In genomic region chr9:108574921-108575320, GRCm38 (mm10) we compare ENCODE assay signal across 15 mouse cellular contexts. TPM values are rescaled to one million over a fixed set of nuclear protein-coding genes. Genes with fewer than 3 reads are reported as not detected.
DNase-seq lines count a peak whose midpoint lies in the region; ATAC-seq lines count a peak whose summit lies in the region.
"Had no signal": no experiment of that assay in that cellular context is flagged by ENCODE, and none has a peak within 500 bp of the region (broad histone marks: within the 10 kb centered on the region; RNA-seq: fewer than 3 reads in every experiment).

No protein-coding gene starts in this region.

- H3K36me3 ChIP-seq in forebrain, embryonic 12.5 days (replicated peaks), result peaks cover 66% of the 10 kb centered on the region
- H3K36me3 ChIP-seq in forebrain, embryonic 11.5 days (ENCODE audit: control insufficient read depth, insufficient read depth, low read length), result peaks cover 19% of the 10 kb centered on the region; the same call in 1 of the 2 replicates
- peaks cover 41% of the 10 kb centered on the region for H3K36me3 ChIP-seq in hindbrain, embryonic 15.5 days
- peaks cover 61% of the 10 kb centered on the region for H3K36me3 ChIP-seq in neural tube, embryonic 13.5 days

- DNase-seq in forebrain, embryonic 11.5 days (ENCODE audit: low spot score), result no peak
- peak; percentile 8 for DNase-seq in layer of hippocampus, adult 11-12 months (ENCODE audit: low spot score)
- no peak for DNase-seq in layer of hippocampus, adult 9-11 months
- no peak for DNase-seq in spleen, postnatal 14 days (ENCODE audit: low spot score in 2 of 2)
- DNase-seq in cerebellum, adult 11-12 months, result no peak
- DNase-seq: cerebellum, adult 8-10 months; embryo, embryonic 11 days; gastrocnemius, adult 2 months; lung, postnatal 36 days; right cerebral cortex, postnatal 25 days had no signal

- H3K27me3 ChIP-seq in forebrain, embryonic 12.5 days, result no peaks in the 10 kb centered on the region
- H3K27me3 ChIP-seq in forebrain, embryonic 11.5 days (ENCODE audit: control insufficient read depth, insufficient read depth, low read length), result no peaks in the 10 kb centered on the region
- H3K27me3 ChIP-seq in hindbrain, embryonic 15.5 days, result no peaks in the 10 kb centered on the region
- H3K27me3 ChIP-seq in neural tube, embryonic 13.5 days, result no peaks in the 10 kb centered on the region
- H3K27me3 ChIP-seq: heart, embryonic 15.5 days had no signal

- peak overlapping the region; percentile 15; the same call in 1 of the 2 replicates for H3K4me2 ChIP-seq in forebrain, embryonic 12.5 days
- no peak overlapping the region for H3K4me2 ChIP-seq in forebrain, embryonic 11.5 days (ENCODE audit: low read depth, low read length, severe bottlenecking)
- H3K4me2 ChIP-seq in hindbrain, embryonic 15.5 days, result peak overlapping the region; percentile 18; the same call in 1 of the 2 replicates
- H3K4me2 ChIP-seq in neural tube, embryonic 13.5 days, result peak overlapping the region; percentile 95
- H3K4me2 ChIP-seq: heart, embryonic 15.5 days had no signal

- WGBS in forebrain, embryonic 12.5 days, result 86% methylated on average over 12 of the region's 12 CpGs
- WGBS in forebrain, embryonic 11.5 days, result 92% methylated on average over 12 of the region's 12 CpGs
- WGBS in hindbrain, embryonic 15.5 days, result 79% methylated on average over 12 of the region's 12 CpGs
- 81% methylated on average over 12 of the region's 12 CpGs for WGBS in neural tube, embryonic 13.5 days

- no peak for ATAC-seq in forebrain, embryonic 12.5 days (ENCODE audit: low FRiP score)
- ATAC-seq in forebrain, embryonic 11.5 days (replicated peaks; ENCODE audit: low FRiP score), result no peak
- no peak for ATAC-seq in hindbrain, embryonic 15.5 days (ENCODE audit: low FRiP score, low read depth)
- no peak for ATAC-seq in neural tube, embryonic 13.5 days (ENCODE audit: low read depth)

- H3K9me3 ChIP-seq in forebrain, embryonic 12.5 days, result no peaks in the 10 kb centered on the region
- H3K9me3 ChIP-seq in forebrain, embryonic 11.5 days (ENCODE audit: control insufficient read depth, low read length), result no peaks in the 10 kb centered on the region
- no peaks in the 10 kb centered on the region for H3K9me3 ChIP-seq in hindbrain, embryonic 15.5 days
- no peaks in the 10 kb centered on the region for H3K9me3 ChIP-seq in neural tube, embryonic 13.5 days
- H3K9me3 ChIP-seq: heart, embryonic 15.5 days had no signal

- H3K9ac ChIP-seq in forebrain, embryonic 12.5 days, result no peak overlapping the region
- no peak overlapping the region for H3K9ac ChIP-seq in forebrain, embryonic 11.5 days (ENCODE audit: low read length)
- H3K9ac ChIP-seq in hindbrain, embryonic 15.5 days, result no peak overlapping the region
- peak overlapping the region; percentile 45; the same call in 1 of the 2 replicates for H3K9ac ChIP-seq in neural tube, embryonic 13.5 days
- H3K9ac ChIP-seq: heart, embryonic 15.5 days had no signal

- peak overlapping the region; percentile 21; the same call in 1 of the 2 replicates for H3K27ac ChIP-seq in forebrain, embryonic 12.5 days
- H3K27ac ChIP-seq in forebrain, embryonic 11.5 days (ENCODE audit: low read depth, low read length), result no peak overlapping the region
- no peak overlapping the region for H3K27ac ChIP-seq in hindbrain, embryonic 15.5 days (replicated peaks)
- no peak overlapping the region for H3K27ac ChIP-seq in neural tube, embryonic 13.5 days (replicated peaks)
- H3K27ac ChIP-seq: gastrocnemius, adult 2 months; heart, embryonic 15.5 days had no signal

- peaks cover 73% of the 10 kb centered on the region for H3K4me1 ChIP-seq in forebrain, embryonic 12.5 days
- peaks cover 36% of the 10 kb centered on the region for H3K4me1 ChIP-seq in forebrain, embryonic 11.5 days (replicated peaks; ENCODE audit: control insufficient read depth, insufficient read depth, low read length)
- H3K4me1 ChIP-seq in hindbrain, embryonic 15.5 days (replicated peaks), result peaks cover 69% of the 10 kb centered on the region
- peaks cover 76% of the 10 kb centered on the region for H3K4me1 ChIP-seq in neural tube, embryonic 13.5 days (replicated peaks)

- no peak overlapping the region; the same call in 1 of the 2 replicates for H3K4me3 ChIP-seq in forebrain, embryonic 12.5 days (replicated peaks)
- H3K4me3 ChIP-seq in forebrain, embryonic 11.5 days (ENCODE audit: low read depth, low read length), result no peak overlapping the region
- no peak overlapping the region for H3K4me3 ChIP-seq in hindbrain, embryonic 15.5 days
- H3K4me3 ChIP-seq in neural tube, embryonic 13.5 days, result peak overlapping the region; percentile 3; the same call in 1 of the 2 replicates
- H3K4me3 ChIP-seq: erythroblast, embryonic 14.5 days; gastrocnemius, adult 2 months; heart, embryonic 15.5 days had no signal

RNA-seq across cellular contexts. Expression of gene Wdr6, which starts 3.6 kb away (rescaled TPM):
- 254 and 285 TPM in 2 replicates for polyA plus RNA-seq in forebrain, embryonic 12.5 days (2016; fragmentation: Nextera tagmentation; extraction: Ambion mirVana)
- 196 TPM in 2 replicates for polyA plus RNA-seq in forebrain, embryonic 11.5 days (2014; fragmentation: Nextera tagmentation; extraction: Ambion mirVana)
- 308 and 313 TPM in 2 replicates for polyA plus RNA-seq in hindbrain, embryonic 15.5 days (2015; fragmentation: Nextera tagmentation; extraction: Ambion mirVana)
- 254 and 259 TPM in 2 replicates for polyA plus RNA-seq in neural tube, embryonic 13.5 days (2015; fragmentation: Nextera tagmentation; extraction: Ambion mirVana)

RNA-seq across cellular contexts. Expression of gene Dalrd3, which starts 5.2 kb away (rescaled TPM):
- polyA plus RNA-seq in forebrain, embryonic 12.5 days (2016; fragmentation: Nextera tagmentation; extraction: Ambion mirVana), result 225 and 235 TPM in 2 replicates
- 176 and 195 TPM in 2 replicates for polyA plus RNA-seq in forebrain, embryonic 11.5 days (2014; fragmentation: Nextera tagmentation; extraction: Ambion mirVana)
- 304 and 323 TPM in 2 replicates for polyA plus RNA-seq in hindbrain, embryonic 15.5 days (2015; fragmentation: Nextera tagmentation; extraction: Ambion mirVana)
- polyA plus RNA-seq in neural tube, embryonic 13.5 days (2015; fragmentation: Nextera tagmentation; extraction: Ambion mirVana), result 267 and 294 TPM in 2 replicates

RNA-seq across cellular contexts. Expression of gene Ndufaf3, which starts 7.7 kb away (rescaled TPM):
- polyA plus RNA-seq in forebrain, embryonic 12.5 days (2016; fragmentation: Nextera tagmentation; extraction: Ambion mirVana), result 54.5 and 58.3 TPM in 2 replicates
- polyA plus RNA-seq in forebrain, embryonic 11.5 days (2014; fragmentation: Nextera tagmentation; extraction: Ambion mirVana), result 50.1 and 53.2 TPM in 2 replicates
- polyA plus RNA-seq in hindbrain, embryonic 15.5 days (2015; fragmentation: Nextera tagmentation; extraction: Ambion mirVana), result 73.4 and 78.5 TPM in 2 replicates
- 68.0 and 80.2 TPM in 2 replicates for polyA plus RNA-seq in neural tube, embryonic 13.5 days (2015; fragmentation: Nextera tagmentation; extraction: Ambion mirVana)

RNA-seq across cellular contexts. Expression of gene Impdh2, which starts 14.8 kb away (rescaled TPM):
- 149 and 159 TPM in 2 replicates for polyA plus RNA-seq in forebrain, embryonic 12.5 days (2016; fragmentation: Nextera tagmentation; extraction: Ambion mirVana)
- polyA plus RNA-seq in forebrain, embryonic 11.5 days (2014; fragmentation: Nextera tagmentation; extraction: Ambion mirVana), result 197 and 199 TPM in 2 replicates
- polyA plus RNA-seq in hindbrain, embryonic 15.5 days (2015; fragmentation: Nextera tagmentation; extraction: Ambion mirVana), result 109 and 111 TPM in 2 replicates
- polyA plus RNA-seq in neural tube, embryonic 13.5 days (2015; fragmentation: Nextera tagmentation; extraction: Ambion mirVana), result 109 and 112 TPM in 2 replicates

RNA-seq across cellular contexts. Expression of gene P4htm, which starts 22.5 kb away (rescaled TPM):
- polyA plus RNA-seq in forebrain, embryonic 12.5 days (2016; fragmentation: Nextera tagmentation; extraction: Ambion mirVana), result 16.2 and 18.4 TPM in 2 replicates
- 11.9 and 12.6 TPM in 2 replicates for polyA plus RNA-seq in forebrain, embryonic 11.5 days (2014; fragmentation: Nextera tagmentation; extraction: Ambion mirVana)
- 34.9 and 35.1 TPM in 2 replicates for polyA plus RNA-seq in hindbrain, embryonic 15.5 days (2015; fragmentation: Nextera tagmentation; extraction: Ambion mirVana)
- polyA plus RNA-seq in neural tube, embryonic 13.5 days (2015; fragmentation: Nextera tagmentation; extraction: Ambion mirVana), result 29.5 and 30.7 TPM in 2 replicates
